Comparison of ENCODE assay signal across 8 mouse cellular contexts in the genomic region with DNA sequence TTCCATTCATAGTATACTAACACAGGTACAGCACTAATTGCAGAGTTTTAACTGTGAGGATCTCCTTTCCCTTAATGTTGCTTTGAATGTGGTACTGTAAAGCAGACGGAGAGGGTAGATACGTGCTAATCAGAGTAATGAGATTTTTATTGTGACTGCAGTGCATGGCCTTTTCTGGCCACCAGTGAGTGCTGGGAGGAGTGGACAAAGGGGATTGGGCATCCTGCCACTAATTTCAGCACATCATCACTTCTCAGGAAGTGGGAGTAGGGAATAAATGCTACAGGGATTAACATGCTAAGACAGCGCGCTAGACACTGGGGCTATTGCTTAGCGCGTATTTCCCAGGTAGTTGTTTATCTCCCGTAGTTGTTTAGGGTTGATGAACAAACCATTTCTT. TPM values are rescaled to one million over a fixed set of nuclear protein-coding genes. Genes with fewer than 3 reads are reported as not detected.
A peak's percentile ranks its signal among the peaks of the same experiment; 100 is the strongest.
DNase-seq lines count a peak whose midpoint lies in the region; ATAC-seq lines count a peak whose summit lies in the region.

No protein-coding gene starts in this region.

- no peaks in the 10 kb centered on the region for H3K36me3 ChIP-seq in embryonic facial prominence, embryonic 11.5 days (replicated peaks; ENCODE audit: control insufficient read depth, insufficient read depth, low read depth, low read length)
- no peaks in the 10 kb centered on the region for H3K36me3 ChIP-seq in limb, embryonic 13.5 days
- no peaks in the 10 kb centered on the region for H3K36me3 ChIP-seq in midbrain, embryonic 16.5 days (ENCODE audit: control insufficient read depth, insufficient read depth, low read length)

- H3K27me3 ChIP-seq in embryonic facial prominence, embryonic 11.5 days (ENCODE audit: control insufficient read depth, insufficient read depth, low read length) = no peaks in the 10 kb centered on the region
- no peaks in the 10 kb centered on the region for H3K27me3 ChIP-seq in limb, embryonic 13.5 days
- no peaks in the 10 kb centered on the region for H3K27me3 ChIP-seq in midbrain, embryonic 16.5 days (ENCODE audit: control insufficient read depth, insufficient read depth, low read depth, low read length)

- H3K4me1 ChIP-seq in embryonic facial prominence, embryonic 11.5 days (ENCODE audit: control insufficient read depth, insufficient read depth, low read length) = peaks cover 5% of the 10 kb centered on the region; the same call in 1 of the 2 replicates
- H3K4me1 ChIP-seq in limb, embryonic 13.5 days = peaks cover 38% of the 10 kb centered on the region
- peaks cover 23% of the 10 kb centered on the region for H3K4me1 ChIP-seq in midbrain, embryonic 16.5 days (ENCODE audit: control insufficient read depth, insufficient read depth, low read length)

- H3K9ac ChIP-seq in embryonic facial prominence, embryonic 11.5 days (replicated peaks; ENCODE audit: low read length) = peak overlapping the region; percentile 79
- H3K9ac ChIP-seq in limb, embryonic 13.5 days = peak overlapping the region; percentile 75
- peak overlapping the region; percentile 66 for H3K9ac ChIP-seq in midbrain, embryonic 16.5 days (ENCODE audit: low read depth, low read length)

- peak overlapping the region; percentile 57 for H3K4me2 ChIP-seq in embryonic facial prominence, embryonic 11.5 days (ENCODE audit: low read depth, low read length)
- H3K4me2 ChIP-seq in limb, embryonic 13.5 days (replicated peaks) = peak overlapping the region; percentile 96
- peak overlapping the region; percentile 98 for H3K4me2 ChIP-seq in midbrain, embryonic 16.5 days (ENCODE audit: low read length)

- no peak for ATAC-seq in CD4-positive, CD25-positive, alpha-beta regulatory T cell, adult 4 months
- no peak for ATAC-seq in embryonic facial prominence, embryonic 11.5 days (replicated peaks; ENCODE audit: insufficient number of reproducible peaks, low FRiP score, low TSS enrichment, low read depth)
- ATAC-seq in limb, embryonic 13.5 days (ENCODE audit: low FRiP score, low read depth) = no peak
- ATAC-seq in midbrain, embryonic 16.5 days = no peak

- 10% methylated on average over 7 of the region's 7 CpGs for WGBS in embryonic facial prominence, embryonic 11.5 days
- 7% methylated on average over 7 of the region's 7 CpGs for whole genome bisulfite sequencing in limb, embryonic 13.5 days
- 3% methylated on average over 7 of the region's 7 CpGs for WGBS in midbrain, embryonic 16.5 days

- H3K4me3 ChIP-seq in embryonic facial prominence, embryonic 11.5 days (ENCODE audit: low read depth, low read length) = peak overlapping the region; percentile 69
- H3K4me3 ChIP-seq in limb, embryonic 13.5 days = peak overlapping the region; percentile 66
- H3K4me3 ChIP-seq in midbrain, embryonic 16.5 days (ENCODE audit: low read depth, low read length) = peak overlapping the region; percentile 61

- no peaks in the 10 kb centered on the region for H3K9me3 ChIP-seq in embryonic facial prominence, embryonic 11.5 days (replicated peaks; ENCODE audit: control insufficient read depth, low read length)
- no peaks in the 10 kb centered on the region for H3K9me3 ChIP-seq in limb, embryonic 13.5 days
- no peaks in the 10 kb centered on the region for H3K9me3 ChIP-seq in midbrain, embryonic 16.5 days (replicated peaks; ENCODE audit: control insufficient read depth, low read length, poor library complexity, severe bottlenecking)

- no peak overlapping the region for H3K27ac ChIP-seq in embryonic facial prominence, embryonic 11.5 days (replicated peaks; ENCODE audit: low read depth, low read length)
- H3K27ac ChIP-seq in limb, embryonic 13.5 days = no peak overlapping the region
- no peak overlapping the region for H3K27ac ChIP-seq in midbrain, embryonic 16.5 days (ENCODE audit: low read length)

- peak; percentile 12 for DNase-seq in CD4-positive, CD25-positive, alpha-beta regulatory T cell, adult 2 months (ENCODE audit: low read depth, low spot score)
- peak; percentile 67 for DNase-seq in MN1 (ENCODE audit: low spot score)
- no peak for DNase-seq in embryonic facial prominence, embryonic 11.5 days (ENCODE audit: low spot score)
- peak; percentile 59 for DNase-seq in heart, postnatal 4 days
- no peak for DNase-seq in yolk sac, embryonic 10.5 days (ENCODE audit: low spot score)

RNA-seq across cellular contexts. Expression of a gene that starts 3.0 kb away (rescaled TPM):
- polyA plus RNA-seq in CD4-positive, CD25-positive, alpha-beta regulatory T cell, adult 4 months (2017; shearing (Covaris generic)) = 1 to 10 TPM; 7.3 to 8.8 TPM
- 1.9 and 2.8 TPM in 2 replicates for polyA plus RNA-seq in embryonic facial prominence, embryonic 11.5 days (2014; fragmentation: Nextera tagmentation; extraction: Ambion mirVana)
- 1 to 10 TPM; 8.7 to 9.1 TPM for total RNA-seq in heart, postnatal 4 days (2021)
- 2.2 and 2.4 TPM in 2 replicates for polyA plus RNA-seq in limb, embryonic 13.5 days (2015; fragmentation: Nextera tagmentation; extraction: Ambion mirVana)
- polyA plus RNA-seq in midbrain, embryonic 16.5 days (2015; fragmentation: Nextera tagmentation; extraction: Ambion mirVana) = 2.7 and 3.4 TPM in 2 replicates

Comparison
In these comparisons a context has a peak if more than half of its experiments do, and no peak if none do; other contexts are left out.
1. DNase-seq: peak in CD4-positive, CD25-positive, alpha-beta regulatory T cell, adult 2 months (single experiment), MN1 (single experiment) and heart, postnatal 4 days (single experiment); none in embryonic facial prominence, embryonic 11.5 days (single experiment) and yolk sac, embryonic 10.5 days (single experiment).
2. Peak in every context shown above with its lines, with median percentiles within 50 percentile points of each other: H3K4me2 ChIP-seq, H3K4me3 ChIP-seq and H3K9ac ChIP-seq.